Mouse (Mus musculus) CH12.LX (cell line): ENCODE data around the gene Ppm1m. TPM values are rescaled to one million over a fixed set of nuclear protein-coding genes. Genes with fewer than 3 reads are reported as not detected.

Experiments
- DNase-seq: peaks from one replicate; pipeline ENCODE4 v3.0.0-alpha.2; 2013; ENCODE audit errors: extremely low read depth
- H3K27ac ChIP-seq: 2 replicates; pipeline ENCODE4 v1.5.1; 2012; ENCODE audit warnings: low read depth, mild to moderate bottlenecking, control low read depth, moderate library complexity; ENCODE audit not compliant: insufficient read depth
- H3K27me3 ChIP-seq: replicated peaks from 2 replicates; pipeline ENCODE3; 2012; ENCODE audit warnings: inconsistent platforms
- H3K36me3 ChIP-seq, 2 experiments: replicated peaks in 1 of 2; 2 replicates each; pipeline versions ENCODE3 to v1.6.1; 2012; ENCODE audit warnings: inconsistent platforms in 1 of 2, low read length in 1 of 2, mild to moderate bottlenecking in 1 of 2, mixed read lengths in 1 of 2, moderate library complexity in 1 of 2; ENCODE audit not compliant: control insufficient read depth in 1 of 2, insufficient read depth in 1 of 2
- H3K4me1 ChIP-seq, 2 experiments: 2 replicates each; pipeline ENCODE4 v1.6.1; 2012; ENCODE audit warnings: inconsistent platforms in 1 of 2, moderate library complexity in 1 of 2; ENCODE audit not compliant: insufficient read depth in 2 of 2, control insufficient read depth in 1 of 2
- H3K4me2 ChIP-seq: 2 replicates; pipeline ENCODE4 v1.6.1; 2012; ENCODE audit warnings: low read depth, mild to moderate bottlenecking, control low read depth; ENCODE audit not compliant: poor library complexity, insufficient read depth, severe bottlenecking
- H3K4me3 ChIP-seq, 3 experiments: fragments of 150-350 bp in 1 of 3; sonication (generic) in 1 of 3; replicated peaks in 1 of 3; 2 replicates each; pipeline versions ENCODE3 to v1.5.1; 2011 to 2012; ENCODE audit warnings: low read depth in 2 of 3, low read length in 2 of 3, mild to moderate bottlenecking in 2 of 3, moderate library complexity in 2 of 3, control low read depth in 1 of 3, improper control_type of control experiment in 1 of 3, inconsistent platforms in 1 of 3, mixed read lengths in 1 of 3; ENCODE audit not compliant: poor library complexity in 1 of 3
- H3K79me2 ChIP-seq: replicated peaks from 2 replicates; pipeline ENCODE4 v1.6.1; 2012; ENCODE audit warnings: mild to moderate bottlenecking, moderate library complexity; ENCODE audit not compliant: control insufficient read depth, poor library complexity, insufficient read depth, severe bottlenecking; ENCODE audit errors: extremely low read depth
- H3K9ac ChIP-seq: 2 replicates; pipeline ENCODE4 v1.6.1; 2012; ENCODE audit warnings: low read depth, mild to moderate bottlenecking, control low read depth, moderate library complexity; ENCODE audit not compliant: insufficient read depth
- H3K9me3 ChIP-seq: replicated peaks from 2 replicates; pipeline ENCODE3; 2012; ENCODE audit warnings: low read length, inconsistent platforms, mixed read lengths
- BHLHE40 ChIP-seq: IDR thresholded peaks from 2 replicates; pipeline ENCODE4 v1.6.1; 2011; ENCODE audit warnings: mild to moderate bottlenecking, low read depth, low read length, improper control_type of control experiment
- CHD1 ChIP-seq: IDR thresholded peaks from 2 replicates; pipeline ENCODE4 v1.6.1; 2012; ENCODE audit warnings: low read depth, low read length, improper control_type of control experiment, inconsistent platforms
- CHD2 ChIP-seq: IDR thresholded peaks from 2 replicates; pipeline ENCODE4 v1.6.1; 2011; ENCODE audit warnings: low read length, improper control_type of control experiment
- CTCF ChIP-seq, 2 experiments: IDR thresholded peaks in 1 of 2; conservative IDR thresholded peaks in 1 of 2; 2 replicates each; pipeline ENCODE4 v1.5.1; 2011 to 2012; ENCODE audit warnings: low read depth in 2 of 2, low read length in 2 of 2, improper control_type of control experiment in 1 of 2, inconsistent platforms in 1 of 2, mild to moderate bottlenecking in 1 of 2, moderate library complexity in 1 of 2
- E2F4 ChIP-seq: IDR thresholded peaks from 2 replicates; pipeline ENCODE4 v1.6.1; 2011; ENCODE audit warnings: low read depth, low read length, improper control_type of control experiment; ENCODE audit not compliant: insufficient replicate concordance
- EP300 ChIP-seq: IDR thresholded peaks from 2 replicates; pipeline ENCODE4 v1.6.1; 2011; ENCODE audit warnings: low read length, improper control_type of control experiment
- ETS1 ChIP-seq: conservative IDR thresholded peaks from 2 replicates; pipeline ENCODE4 v1.6.1; 2012; ENCODE audit warnings: low read depth, mild to moderate bottlenecking, inconsistent platforms, low read length, improper control_type of control experiment, moderate library complexity
- GABPA ChIP-seq: IDR thresholded peaks from 2 replicates; pipeline ENCODE4 v1.6.1; 2012; ENCODE audit warnings: low read depth, low read length, improper control_type of control experiment, inconsistent platforms; ENCODE audit not compliant: insufficient replicate concordance
- HCFC1 ChIP-seq: IDR thresholded peaks from 2 replicates; pipeline ENCODE4 v1.6.1; 2012; ENCODE audit warnings: low read depth, mild to moderate bottlenecking, inconsistent platforms, low read length, improper control_type of control experiment
- IRF4 ChIP-seq: IDR thresholded peaks from 2 replicates; pipeline ENCODE4 v1.6.1; 2014; ENCODE audit warnings: low read depth, mild to moderate bottlenecking, inconsistent platforms, low read length, improper control_type of control experiment
- JUN ChIP-seq: IDR thresholded peaks from 2 replicates; pipeline ENCODE4 v1.6.1; 2011; ENCODE audit warnings: low read depth, mild to moderate bottlenecking, low read length, improper control_type of control experiment, moderate library complexity; ENCODE audit not compliant: insufficient read depth
- JUND ChIP-seq: conservative IDR thresholded peaks from 2 replicates; pipeline ENCODE4 v1.6.1; 2011; ENCODE audit warnings: low read depth, low read length, improper control_type of control experiment
- KAT2A ChIP-seq: IDR thresholded peaks from 2 replicates; pipeline ENCODE4 v1.6.1; 2012; ENCODE audit warnings: low read length, improper control_type of control experiment, inconsistent platforms; ENCODE audit not compliant: insufficient replicate concordance
- MAFK ChIP-seq: IDR thresholded peaks from 2 replicates; pipeline ENCODE4 v1.6.1; 2011; ENCODE audit warnings: low read length, improper control_type of control experiment; ENCODE audit not compliant: insufficient replicate concordance
- MAX ChIP-seq: IDR thresholded peaks from 2 replicates; pipeline ENCODE4 v1.6.1; 2011; ENCODE audit warnings: low read length, improper control_type of control experiment
- MAZ ChIP-seq: IDR thresholded peaks from 2 replicates; pipeline ENCODE4 v1.6.1; 2012; ENCODE audit warnings: low read depth, mild to moderate bottlenecking, inconsistent platforms, low read length, improper control_type of control experiment, moderate library complexity
- MEF2A ChIP-seq: IDR thresholded peaks from 2 replicates; pipeline ENCODE4 v1.6.1; 2014; ENCODE audit warnings: low read depth, mild to moderate bottlenecking, inconsistent platforms, low read length, improper control_type of control experiment, borderline replicate concordance
- MXI1 ChIP-seq: IDR thresholded peaks from 2 replicates; pipeline ENCODE4 v1.6.1; 2011; ENCODE audit warnings: mild to moderate bottlenecking, low read depth, low read length, improper control_type of control experiment
- MYC ChIP-seq: IDR thresholded peaks from 2 replicates; pipeline ENCODE4 v1.6.1; 2011; ENCODE audit warnings: low read depth, mild to moderate bottlenecking, improper control_type of control experiment, low read length
- NELFE ChIP-seq: IDR thresholded peaks from 2 replicates; pipeline ENCODE4 v1.6.1; 2011; ENCODE audit warnings: low read depth, low read length, improper control_type of control experiment
- NRF1 ChIP-seq: IDR thresholded peaks from 2 replicates; pipeline ENCODE4 v1.6.1; 2014; ENCODE audit warnings: low read depth, mild to moderate bottlenecking, inconsistent platforms, low read length, improper control_type of control experiment, moderate library complexity
- PAX5 ChIP-seq: IDR thresholded peaks from 2 replicates; pipeline ENCODE4 v1.6.1; 2012; ENCODE audit warnings: low read length, inconsistent platforms, mixed read lengths
- POLR2A ChIP-seq: IDR thresholded peaks from 2 replicates; pipeline ENCODE4 v1.6.1; 2011; ENCODE audit warnings: low read depth, mild to moderate bottlenecking, improper control_type of control experiment, low read length
- POLR2AphosphoS2 ChIP-seq: IDR thresholded peaks from 2 replicates; pipeline ENCODE4 v1.6.1; 2011; ENCODE audit warnings: low read depth, low read length, improper control_type of control experiment
- RAD21 ChIP-seq: IDR thresholded peaks from 2 replicates; pipeline ENCODE4 v1.6.1; 2011; ENCODE audit warnings: low read depth, mild to moderate bottlenecking, low read length, improper control_type of control experiment, moderate library complexity
- RCOR1 ChIP-seq: conservative IDR thresholded peaks from 2 replicates; pipeline ENCODE4 v1.6.1; 2012; ENCODE audit warnings: low read depth, mild to moderate bottlenecking, inconsistent platforms, low read length, improper control_type of control experiment
- SIN3A ChIP-seq: IDR thresholded peaks from 2 replicates; pipeline ENCODE4 v1.6.1; 2012; ENCODE audit warnings: low read length, improper control_type of control experiment, inconsistent platforms
- SMC3 ChIP-seq: IDR thresholded peaks from 2 replicates; pipeline ENCODE4 v1.6.1; 2011; ENCODE audit warnings: low read depth, low read length, improper control_type of control experiment
- TBP ChIP-seq: conservative IDR thresholded peaks from 2 replicates; pipeline ENCODE4 v1.6.1; 2011; ENCODE audit warnings: low read depth, low read length, improper control_type of control experiment
- TCF12 ChIP-seq: IDR thresholded peaks from 2 replicates; pipeline ENCODE4 v1.6.1; 2014; ENCODE audit warnings: low read depth, mild to moderate bottlenecking, inconsistent platforms, low read length, improper control_type of control experiment
- UBTF ChIP-seq: IDR thresholded peaks from 2 replicates; pipeline ENCODE4 v1.6.1; 2012; ENCODE audit warnings: low read depth, mild to moderate bottlenecking, inconsistent platforms, low read length, improper control_type of control experiment, moderate library complexity
- USF1 ChIP-seq: IDR thresholded peaks from 2 replicates; pipeline ENCODE4 v1.6.1; 2014; ENCODE audit warnings: low read depth, mild to moderate bottlenecking, inconsistent platforms, low read length, improper control_type of control experiment
- USF2 ChIP-seq: conservative IDR thresholded peaks from 2 replicates; pipeline ENCODE4 v1.6.1; 2011; ENCODE audit warnings: low read depth, low read length, improper control_type of control experiment
- ZC3H11A ChIP-seq: IDR thresholded peaks from 2 replicates; pipeline ENCODE4 v1.6.1; 2012; ENCODE audit warnings: low read depth, mild to moderate bottlenecking, inconsistent platforms, low read length, improper control_type of control experiment
- ZKSCAN1 ChIP-seq: IDR thresholded peaks from 2 replicates; pipeline ENCODE4 v1.6.1; 2012; ENCODE audit warnings: low read depth, inconsistent platforms, low read length, improper control_type of control experiment, borderline replicate concordance
- ZMIZ1 ChIP-seq: IDR thresholded peaks from 2 replicates; pipeline ENCODE4 v1.6.1; 2012; ENCODE audit warnings: low read depth, mild to moderate bottlenecking, inconsistent platforms, low read length, improper control_type of control experiment
- ZNF384 ChIP-seq: IDR thresholded peaks from 2 replicates; pipeline ENCODE4 v1.6.1; 2012; ENCODE audit warnings: low read depth, low read length, improper control_type of control experiment, inconsistent platforms
- dilution Hi-C: fragments of 300-500 bp; cut with MboI; formaldehyde crosslinking; loops from 2 replicates; pipeline ENCODE4 v1.14.3; 2020; ENCODE audit warnings: low sequenced_read_pairs; ENCODE audit not compliant: extremely low pct_unique_long_range_greater_than_20kb, extremely low pct_ligation_motif_present
- in situ Hi-C: fragments of 300-500 bp; cut with MboI; formaldehyde crosslinking; loops from 3 replicates; pipeline ENCODE4 v1.14.3; 2019; ENCODE audit warnings: low sequenced_read_pairs, low pct_ligation_motif_present, low pct_unique_long_range_greater_than_20kb, mixed read lengths
- polyA plus RNA-seq: library from polyadenylated mRNA; unstranded; fragments of >175 nt; gene quantifications from 2 replicates; pipeline ENCODE4 v1.2.1, GENCODE M21; 2012; ENCODE audit warnings: low read depth; ENCODE audit not compliant: insufficient read length
- total RNA-seq, 2 experiments: library from RNA; depleted of rRNA; stranded (reverse); fragments of 300-350 nt in 1 of 2; fragments of >200 nt in 1 of 2; gene quantifications; 2 replicates each; pipeline ENCODE4 v1.2.3; 2012 to 2014

Ppm1m gene
- total and polyA plus RNA-seq, 3 experiments = 54.7 to 111 (median 86.0) TPM

GRCm38 (mm10) chr9:106211680-106212593 is 12.4 kb upstream of the Ppm1m start:
- H3K4me3 ChIP-seq = peak overlapping the region; percentile 58 to 66 (median 66)
- H3K27ac ChIP-seq = peak overlapping the region; percentile 63
- peaks cover 30 to 77% of the 10 kb centered on the region in 2 experiments for H3K36me3 ChIP-seq
- no peaks in the 10 kb centered on the region for H3K27me3 ChIP-seq
- H3K9ac ChIP-seq = peak overlapping the region; percentile 41
- no peaks in the 10 kb centered on the region for H3K79me2 ChIP-seq
- H3K4me2 ChIP-seq = peak overlapping the region; percentile 53
- peak; percentile 94 for DNase-seq
- no peaks in the 10 kb centered on the region for H3K9me3 ChIP-seq
- dilution Hi-C loops (no loop called here), in situ Hi-C loops (loop anchor here (5.0 kb wide), 1 partner anchor 55 kb away; the partner anchor contains the start of gene Glyctk)
- H3K4me1 ChIP-seq = peaks cover 18 to 52% of the 10 kb centered on the region in 2 experiments
- peak; percentile 76; the same call in 1 of the 2 replicates for TF ChIP-seq MEF2A
- TF ChIP-seq CHD2 = peak; percentile 51
- TF ChIP-seq CTCF (conservative IDR thresholded peaks at IDR 0.05 in 1 of 2, IDR thresholded peaks at IDR 0.05 in 1 of 2; ENCODE audit: low read depth in 2 of 2, low read length in 2 of 2) = peak; percentile 94 to 100
- no peak for TF ChIP-seq GABPA
- TF ChIP-seq MYC = peak; percentile 66; the same call in 1 of the 2 replicates
- TF ChIP-seq MXI1 = peak; percentile 80
- no peak for TF ChIP-seq USF2
- TF ChIP-seq HCFC1 = peak; percentile 72
- peak; percentile 91 for TF ChIP-seq TBP
- TF ChIP-seq JUN = no peak
- TF ChIP-seq RAD21 = peak; percentile 89
- 0 out of 2 replicates have a peak, but pooled peaks have one; percentile 56 for TF ChIP-seq RCOR1
- peak; percentile 57; the same call in 1 of the 2 replicates for TF ChIP-seq JUND
- no peak for TF ChIP-seq PAX5
- no peak; the same call in 1 of the 2 replicates for TF ChIP-seq UBTF
- TF ChIP-seq ZMIZ1 = no peak
- no peak for TF ChIP-seq ZKSCAN1
- TF ChIP-seq MAFK = no peak; the same call in 1 of the 2 replicates
- no peak for TF ChIP-seq POLR2AphosphoS2
- TF ChIP-seq BHLHE40 = peak; percentile 55
- TF ChIP-seq ZNF384 = peak; percentile 48
- peak; percentile 51; the same call in 1 of the 2 replicates for TF ChIP-seq POLR2A
- peak; percentile 91 for TF ChIP-seq SIN3A
- peak; percentile 53 for TF ChIP-seq MAX
- TF ChIP-seq USF1 = peak; percentile 27
- TF ChIP-seq CHD1 = no peak
- peak; percentile 69 for TF ChIP-seq ZC3H11A
- TF ChIP-seq E2F4 = no peak
- TF ChIP-seq TCF12 = peak; percentile 86
- TF ChIP-seq EP300 = no peak
- 0 out of 2 replicates have a peak, but pooled peaks have one; percentile 48 for TF ChIP-seq KAT2A
- peak; percentile 97 for TF ChIP-seq NELFE
- peak; percentile 80 for TF ChIP-seq IRF4
- TF ChIP-seq SMC3 = peak; percentile 97
- TF ChIP-seq NRF1 = peak; percentile 30; the same call in 1 of the 2 replicates
- peak; percentile 25; the same call in 1 of the 2 replicates for TF ChIP-seq ETS1
- TF ChIP-seq MAZ = 0 out of 2 replicates have a peak, but pooled peaks have one; percentile 34
